Mouse (Mus musculus): ENCODE results near the gene Psmg3.

DNA sequence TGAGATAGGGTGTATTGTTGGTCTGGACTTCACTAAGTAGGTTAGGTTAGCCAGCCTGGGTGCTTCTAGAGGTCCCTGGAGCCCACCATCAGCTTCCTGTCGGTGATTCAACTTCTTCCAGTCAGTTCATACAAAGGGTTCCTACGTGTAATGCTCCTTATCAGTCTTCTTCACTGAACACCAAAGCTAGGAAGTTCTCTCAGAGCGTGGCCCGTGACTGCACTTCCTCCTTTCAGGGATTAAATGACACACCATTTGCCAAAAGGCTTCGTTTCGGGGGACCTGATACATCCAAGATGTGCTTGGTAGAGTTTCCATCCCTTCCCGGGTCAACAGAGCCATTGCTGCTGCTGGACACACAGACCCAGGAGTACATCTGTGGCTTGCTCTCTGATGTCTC, 5.4 kb upstream of the Psmg3 start:
- TF ChIP-seq CTCF (IDR thresholded peaks at IDR 0.05; ENCODE audit: borderline replicate concordance, insufficient read depth, low read depth, low read length) (no peak), POLR2A (IDR thresholded peaks at IDR 0.05; ENCODE audit: borderline replicate concordance, insufficient read depth, low read length) (no peak)

Measured in cerebellum, adult 2 months (tissue).